Mouse (Mus musculus) left cerebral cortex, postnatal 14 days (tissue): ENCODE data around the gene Gm15448. TPM values are rescaled to one million over a fixed set of nuclear protein-coding genes. Genes with fewer than 3 reads are reported as not detected.
"Not testable (repeated sequence)": the region's sequence is repeated elsewhere in the genome, so short reads cannot be mapped to it uniquely, and the experiment has no call there.

ENCODE experiments used
- DNase-seq, 2 experiments: peaks; one replicate each; pipeline ENCODE4 v3.0.0; 2021 to 2022; ENCODE audit warnings: low spot score in 2 of 2, mixed read lengths in 1 of 2
- intact Hi-C: fragments of 180-260 bp; cut with DNase I; formaldehyde crosslinking; loops from one replicate; pipeline ENCODE4 v1.15.1; 2025
- long read RNA-seq, 2 experiments: library from polyadenylated mRNA; stranded (forward); transcript quantifications; one replicate each; pipeline ENCODE4 v2.0.0; 2021
- total RNA-seq, 2 experiments: library from RNA; stranded (reverse); gene quantifications; 2 replicates each; pipeline ENCODE4 v1.2.3; 2021

Gene Gm15448
- total RNA-seq = not detected
- long read RNA-seq, experiment 1 = 0 reads
- long read RNA-seq, experiment 2 = 0 reads

DNA sequence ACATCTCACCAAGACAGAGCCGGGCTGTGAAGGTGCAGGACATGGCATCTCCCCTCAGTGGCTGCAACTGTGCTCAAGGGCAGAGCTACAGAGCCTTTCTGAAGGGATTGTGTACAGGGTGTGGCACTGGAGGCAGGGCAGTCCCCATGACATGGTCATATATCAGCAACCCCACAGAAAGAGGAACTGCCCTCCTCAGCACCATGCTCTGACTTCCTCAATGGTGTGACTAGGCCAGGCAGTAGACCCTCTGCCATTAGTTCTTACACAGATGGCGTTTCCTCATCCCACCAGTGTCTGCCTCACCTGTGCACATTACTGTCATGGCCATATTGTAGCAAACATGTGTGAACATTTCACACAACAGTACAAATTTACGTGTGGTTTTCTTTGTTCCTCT, at the start of gene Gm15448:
TSS of gene Gm15448 (minus strand) at position 89 of the 400 bp plus-strand sequence.
- intact Hi-C loops, DNase-seq: not testable (repeated sequence)

DNA sequence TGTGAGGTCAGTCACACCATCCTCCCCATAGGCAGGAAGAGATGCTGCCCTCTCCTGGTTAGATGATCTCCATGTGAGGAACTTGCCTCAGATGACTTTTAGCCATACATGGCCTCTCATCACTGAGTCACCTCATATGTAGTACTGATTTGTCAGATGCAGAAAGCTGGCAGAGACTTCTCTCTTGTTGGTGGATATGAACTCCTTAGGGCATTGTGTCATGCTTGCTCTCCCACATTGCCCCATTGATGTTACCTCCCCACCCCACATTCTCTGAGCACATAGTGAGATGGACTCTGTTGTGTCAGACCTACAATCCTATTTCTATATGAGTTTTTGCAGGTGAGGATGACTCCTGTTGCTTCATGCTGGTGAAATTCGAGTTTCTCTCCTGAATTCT, 49.5 kb upstream of the Gm15448 start:
- intact Hi-C loops, DNase-seq: not testable (repeated sequence)

DNA sequence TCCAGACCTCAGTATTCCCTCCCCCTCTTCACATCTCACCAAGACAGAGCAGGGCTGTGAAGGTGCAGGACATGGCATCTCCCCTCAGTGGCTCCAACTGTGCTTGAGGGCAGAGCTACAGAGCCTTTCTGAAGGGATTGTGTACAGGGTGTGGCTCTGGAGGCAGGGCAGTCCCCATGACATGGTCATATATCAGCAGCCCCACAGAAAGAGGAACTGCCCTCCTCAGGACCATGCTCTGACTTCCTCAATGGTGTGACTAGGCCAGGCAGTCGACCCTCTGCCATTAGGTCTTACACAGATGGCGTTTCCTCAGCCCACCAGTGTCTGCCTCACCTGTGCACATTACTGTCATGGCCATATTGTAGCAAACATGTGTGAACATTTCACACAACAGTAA, 19.5 kb upstream of the Gm15448 start, which contains the start of gene Pira2:
TSS of gene Pira2 (minus strand) at position 101 of the 400 bp plus-strand sequence.
- DNase-seq, intact Hi-C loops: not testable (repeated sequence)

DNA sequence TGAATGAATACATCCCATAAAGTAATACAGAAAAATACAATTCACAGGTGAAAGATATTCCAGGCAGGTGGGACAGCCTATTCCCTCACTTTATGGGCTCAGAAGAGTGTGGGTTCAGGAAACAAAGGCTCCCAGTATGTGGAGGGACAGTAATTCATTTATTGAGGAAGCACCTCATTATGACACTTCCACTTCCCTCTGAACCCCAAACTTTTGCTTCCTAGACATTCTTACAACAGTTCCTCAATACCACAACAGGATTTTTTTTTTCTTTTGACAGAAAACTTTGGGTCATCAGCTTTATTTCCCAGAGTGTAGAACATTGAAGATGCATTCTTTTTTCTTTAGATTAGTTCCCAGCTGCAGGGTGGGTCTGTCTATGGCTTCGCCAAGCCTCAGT, 12.4 kb upstream of the Gm15448 start:
- intact Hi-C loops, DNase-seq: not testable (repeated sequence)

DNA sequence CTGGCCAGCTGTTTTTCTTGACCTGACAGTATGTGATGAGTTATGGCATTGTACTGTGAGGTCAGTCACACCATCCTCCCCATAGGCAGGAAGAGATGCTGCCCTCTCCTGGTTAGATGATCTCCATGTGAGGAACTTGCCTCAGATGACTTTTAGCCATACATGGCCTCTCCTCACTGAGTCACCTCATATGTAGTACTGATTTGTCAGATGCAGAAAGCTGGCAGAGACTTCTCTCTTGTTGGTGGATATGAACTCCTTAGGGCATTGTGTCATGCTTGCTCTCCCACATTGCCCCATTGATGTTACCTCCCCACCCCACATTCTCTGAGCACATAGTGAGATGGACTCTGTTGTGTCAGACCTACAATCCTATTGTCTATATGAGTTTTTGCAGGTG, 5.1 kb upstream of the Gm15448 start:
- intact Hi-C loops, DNase-seq: not testable (repeated sequence)

DNA sequence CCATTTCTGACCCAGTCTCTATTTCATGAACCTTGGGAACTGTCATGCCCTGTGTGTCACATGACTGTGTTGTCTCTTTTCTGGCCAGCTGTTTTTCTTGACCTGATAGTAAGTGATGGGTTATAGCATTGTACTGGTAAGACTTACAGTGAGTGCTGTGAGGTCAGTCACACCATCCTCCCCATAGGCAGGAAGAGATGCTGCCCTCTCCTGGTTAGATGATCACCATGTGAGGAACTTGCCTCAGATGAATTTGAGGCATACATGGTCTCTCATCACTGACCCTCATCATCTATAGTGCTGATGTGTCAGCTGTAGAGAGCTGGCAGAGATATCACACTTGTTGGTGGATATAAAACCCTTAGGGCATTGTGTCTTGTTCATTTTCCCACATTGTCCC, 13.6 kb downstream of the Gm15448 start:
- intact Hi-C loops, DNase-seq: not testable (repeated sequence)

DNA sequence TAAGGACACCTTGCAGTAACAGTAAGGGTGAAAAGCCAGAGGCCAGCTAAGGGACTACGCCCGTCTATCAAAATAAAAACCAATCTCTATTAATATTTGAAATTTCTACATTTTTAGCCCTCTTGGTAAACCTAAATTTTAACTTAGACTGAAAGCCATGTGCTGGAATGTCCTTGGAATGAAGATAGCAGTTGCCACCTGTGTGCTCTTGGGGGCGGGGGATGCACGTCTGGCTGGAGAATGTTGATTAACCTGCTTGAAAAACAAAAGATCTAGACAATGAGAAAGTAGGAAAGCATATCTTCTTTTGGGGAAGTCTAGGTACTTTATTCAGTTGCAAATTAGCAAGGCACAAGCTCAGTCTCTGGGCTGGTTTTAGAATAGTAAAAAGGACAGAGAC, 22.6 kb downstream of the Gm15448 start:
- intact Hi-C loops, DNase-seq: not testable (repeated sequence)

DNA sequence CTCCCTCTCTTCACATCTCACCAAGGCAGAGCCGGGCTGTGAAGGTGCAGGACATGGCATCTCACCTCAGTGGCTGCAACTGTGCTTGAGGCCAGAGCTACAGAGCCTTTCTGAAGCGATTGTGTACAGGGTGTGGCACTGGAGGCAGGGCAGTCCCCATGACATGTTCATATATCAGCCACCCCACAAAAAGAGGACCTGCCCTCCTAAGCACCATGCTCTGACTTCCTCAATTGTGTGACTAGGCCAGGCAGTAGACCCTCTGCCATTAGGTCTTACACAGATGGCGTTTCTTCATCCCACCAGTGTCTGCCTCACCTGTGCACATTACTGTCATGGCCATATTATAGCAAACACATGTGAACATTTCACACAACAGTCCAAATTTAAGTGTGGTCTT, 25.5 kb downstream of the Gm15448 start:
- intact Hi-C loops, DNase-seq: not testable (repeated sequence)

DNA sequence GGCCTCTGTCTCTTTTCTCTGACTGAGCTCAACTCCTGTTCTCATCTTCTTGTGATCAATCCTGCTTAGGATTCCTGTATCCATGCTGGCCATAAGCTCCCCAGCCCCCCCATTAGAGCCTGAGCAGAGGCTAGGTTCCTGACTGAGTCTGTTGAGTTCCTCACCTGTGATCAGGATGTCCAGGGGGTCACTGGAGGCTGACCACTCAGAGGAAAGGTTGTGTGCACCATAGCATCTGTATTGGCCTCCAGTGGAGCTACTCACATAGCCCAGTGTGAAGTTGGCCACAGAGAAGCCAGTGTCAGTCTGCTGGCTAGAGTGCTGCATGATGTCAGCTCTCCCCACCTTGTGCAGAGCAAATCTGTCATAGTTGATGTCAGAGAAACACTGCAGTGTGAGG, 29.2 kb downstream of the Gm15448 start:
- DNase-seq, intact Hi-C loops: not testable (repeated sequence)

Other genes starting within 250 kb of the Gm15448 start
- 1 to 10 TPM; 1.2 to 1.8 TPM for gene Oscar, start 209.5 kb downstream of the Gm15448 start, total RNA-seq
- 100 to 1,000 TPM; 546 to 598 TPM for gene Ndufa3, start 208.3 kb downstream of the Gm15448 start, total RNA-seq
- gene Tfpt, start 195.8 kb downstream of the Gm15448 start, total RNA-seq = 10 to 100 TPM; 37.0 to 43.8 TPM
- 10 to 100 TPM; 50.9 to 51.1 TPM for gene Prpf31, start 195.7 kb downstream of the Gm15448 start, total RNA-seq
- gene Cnot3, start 180.4 kb downstream of the Gm15448 start, total RNA-seq = 10 to 100 TPM; 49.7 to 55.9 TPM
- 1 to 10 TPM; 4.0 to 4.9 TPM for gene Leng1, start 159.8 kb downstream of the Gm15448 start, total RNA-seq
- gene Tmc4, start 148.1 kb downstream of the Gm15448 start, total RNA-seq = 1 to 10 TPM; 4.3 to 4.6 TPM
- 10 to 100 TPM; 61.2 to 74.1 TPM for gene Tsen34, start 132.8 kb downstream of the Gm15448 start, total RNA-seq
- gene Mboat7, start 132.2 kb downstream of the Gm15448 start, total RNA-seq = 100 to 1,000 TPM; 165 to 167 TPM
- 100 to 1,000 TPM; 367 to 392 TPM for gene Rps9, start 121.7 kb downstream of the Gm15448 start, total RNA-seq
- under 1 TPM; 0.09 to 0.15 TPM for gene Pirb, start 105.3 kb downstream of the Gm15448 start, total RNA-seq
- gene Pira2, start 19.4 kb upstream of the Gm15448 start, total RNA-seq = not detected
- gene Gm14548, start 72.4 kb upstream of the Gm15448 start, total RNA-seq = not detected
- not detected for gene Lilra6, start 89.8 kb upstream of the Gm15448 start, total RNA-seq
- gene Lair1, start 237.5 kb upstream of the Gm15448 start, total RNA-seq = 1 to 10 TPM; 6.5 to 6.7 TPM